Mouse (Mus musculus) liver, embryonic 14.5 days (tissue): ENCODE data around the gene Xxylt1.

Experiments used
- CTCF ChIP-seq: IDR thresholded peaks from 2 replicates; pipeline ENCODE4 v1.5.1; 2016; ENCODE audit warnings: antibody characterized with exemption, low read depth, control low read depth
- EP300 ChIP-seq: IDR thresholded peaks from 2 replicates; pipeline ENCODE4 v1.6.1; 2016; ENCODE audit warnings: antibody characterized with exemption, low read depth

GRCm38 (mm10) chr16:30934205-30934780 is 146.9 kb downstream of the Xxylt1 start:
- TF ChIP-seq CTCF = no peak
- no peak for TF ChIP-seq EP300
